Mouse (Mus musculus): ENCODE measurements around the gene Cd96. TPM values are rescaled to one million over a fixed set of nuclear protein-coding genes. Genes with fewer than 3 reads are reported as not detected.

Cd96 gene
- polyA plus RNA-seq, 1 experiment from 2014 or later = 0.21 TPM

Other genes starting within 250 kb of the Cd96 start
- gene Phldb2, start 166.7 kb downstream of the Cd96 start, polyA plus RNA-seq (2015; fragmentation: Nextera tagmentation; extraction: Ambion mirVana) = 57.8 and 59.4 TPM in 2 replicates
- 0.93 and 1.1 TPM in 2 replicates for gene Plcxd2, start 110.0 kb downstream of the Cd96 start, polyA plus RNA-seq (2015; fragmentation: Nextera tagmentation; extraction: Ambion mirVana)
- 2.4 and 3.7 TPM in 2 replicates for gene Gm4737, start 34.8 kb upstream of the Cd96 start, polyA plus RNA-seq (2015; fragmentation: Nextera tagmentation; extraction: Ambion mirVana)